29 mouse cellular contexts compared by ENCODE assay signal in genomic region chr9:105700702-105701101, GRCm38 (mm10). TPM values are rescaled to one million over a fixed set of nuclear protein-coding genes. Genes with fewer than 3 reads are reported as not detected.
DNase-seq lines count a peak whose midpoint lies in the region; ATAC-seq and TF ChIP-seq lines count a peak whose summit lies in the region.
"Had no signal": no experiment of that assay in that cellular context is flagged by ENCODE, and none has a peak within 500 bp of the region (broad histone marks: within the 10 kb centered on the region; RNA-seq: fewer than 3 reads in every experiment).

No protein-coding gene starts in this region.

- H3K36me3 ChIP-seq in embryonic facial prominence, embryonic 11.5 days (replicated peaks; ENCODE audit: control insufficient read depth, insufficient read depth, low read depth, low read length): no peaks in the 10 kb centered on the region
- H3K36me3 ChIP-seq in embryonic facial prominence, embryonic 10.5 days (replicated peaks): no peaks in the 10 kb centered on the region
- H3K36me3 ChIP-seq in hindbrain, postnatal 0 days (ENCODE audit: insufficient read depth, low read length): no peaks in the 10 kb centered on the region
- H3K36me3 ChIP-seq in hindbrain, embryonic 10.5 days: no peaks in the 10 kb centered on the region
- no peaks in the 10 kb centered on the region for H3K36me3 ChIP-seq in midbrain, postnatal 0 days (ENCODE audit: insufficient read depth, low read length)
- H3K36me3 ChIP-seq in midbrain, embryonic 11.5 days (ENCODE audit: control insufficient read depth, insufficient read depth, low read length): no peaks in the 10 kb centered on the region
- H3K36me3 ChIP-seq: embryonic facial prominence, embryonic 12.5 days; heart, embryonic 10.5 days; heart, embryonic 15.5 days; intestine, embryonic 15.5 days; liver, embryonic 12.5 days; midbrain, embryonic 10.5 days; neural tube, embryonic 13.5 days; stomach, embryonic 15.5 days had no signal

- H3K9me3 ChIP-seq in embryonic facial prominence, embryonic 11.5 days (replicated peaks; ENCODE audit: control insufficient read depth, low read length): no peaks in the 10 kb centered on the region
- H3K9me3 ChIP-seq in embryonic facial prominence, embryonic 10.5 days: no peaks in the 10 kb centered on the region
- H3K9me3 ChIP-seq in hindbrain, postnatal 0 days (ENCODE audit: low read length): no peaks in the 10 kb centered on the region
- H3K9me3 ChIP-seq in hindbrain, embryonic 10.5 days: no peaks in the 10 kb centered on the region
- no peaks in the 10 kb centered on the region for H3K9me3 ChIP-seq in midbrain, postnatal 0 days (ENCODE audit: low read length)
- no peaks in the 10 kb centered on the region for H3K9me3 ChIP-seq in midbrain, embryonic 11.5 days (ENCODE audit: control insufficient read depth, low read length)
- H3K9me3 ChIP-seq: embryonic facial prominence, embryonic 12.5 days; heart, embryonic 10.5 days; heart, embryonic 15.5 days; intestine, embryonic 15.5 days; liver, embryonic 12.5 days; midbrain, embryonic 10.5 days; neural tube, embryonic 13.5 days; stomach, embryonic 15.5 days had no signal

- H3K27me3 ChIP-seq in embryonic facial prominence, embryonic 11.5 days (ENCODE audit: control insufficient read depth, insufficient read depth, low read length): no peaks in the 10 kb centered on the region
- H3K27me3 ChIP-seq in embryonic facial prominence, embryonic 10.5 days (replicated peaks; ENCODE audit: low read depth, poor library complexity, severe bottlenecking): no peaks in the 10 kb centered on the region
- no peaks in the 10 kb centered on the region for H3K27me3 ChIP-seq in hindbrain, postnatal 0 days (ENCODE audit: insufficient read depth, low read length)
- H3K27me3 ChIP-seq in hindbrain, embryonic 10.5 days (ENCODE audit: insufficient read depth, poor library complexity, severe bottlenecking): no peaks in the 10 kb centered on the region
- H3K27me3 ChIP-seq in midbrain, postnatal 0 days (ENCODE audit: insufficient read depth, low read length): no peaks in the 10 kb centered on the region
- H3K27me3 ChIP-seq in midbrain, embryonic 11.5 days (ENCODE audit: control insufficient read depth, insufficient read depth, low read length): no peaks in the 10 kb centered on the region
- H3K27me3 ChIP-seq: embryonic facial prominence, embryonic 12.5 days; heart, embryonic 15.5 days; intestine, embryonic 15.5 days; liver, embryonic 12.5 days; neural tube, embryonic 13.5 days; stomach, embryonic 15.5 days had no signal

- H3K4me2 ChIP-seq in embryonic facial prominence, embryonic 11.5 days (ENCODE audit: low read depth, low read length): no peak overlapping the region
- no peak overlapping the region for H3K4me2 ChIP-seq in hindbrain, postnatal 0 days (ENCODE audit: low read depth, low read length)
- no peak overlapping the region for H3K4me2 ChIP-seq in midbrain, postnatal 0 days (ENCODE audit: low read depth, low read length, poor library complexity, severe bottlenecking)
- no peak overlapping the region for H3K4me2 ChIP-seq in midbrain, embryonic 11.5 days
- H3K4me2 ChIP-seq: embryonic facial prominence, embryonic 12.5 days; heart, embryonic 15.5 days; hindbrain, embryonic 14.5 days; intestine, embryonic 15.5 days; liver, embryonic 12.5 days; neural tube, embryonic 13.5 days; stomach, embryonic 15.5 days had no signal

- H3K4me3 ChIP-seq in embryonic facial prominence, embryonic 11.5 days (ENCODE audit: low read depth, low read length): no peak overlapping the region
- no peak overlapping the region for H3K4me3 ChIP-seq in embryonic facial prominence, embryonic 10.5 days
- no peak overlapping the region for H3K4me3 ChIP-seq in hindbrain, postnatal 0 days (ENCODE audit: low read length)
- H3K4me3 ChIP-seq in hindbrain, embryonic 10.5 days: no peak overlapping the region
- H3K4me3 ChIP-seq in midbrain, postnatal 0 days (ENCODE audit: low read depth, low read length): no peak overlapping the region
- no peak overlapping the region for H3K4me3 ChIP-seq in midbrain, embryonic 11.5 days (ENCODE audit: low read depth, low read length)
- H3K4me3 ChIP-seq: embryonic facial prominence, embryonic 12.5 days; heart, embryonic 10.5 days; heart, embryonic 15.5 days; intestine, embryonic 15.5 days; liver, embryonic 12.5 days; midbrain, embryonic 10.5 days; myocyte; neural tube, embryonic 13.5 days; stomach, embryonic 15.5 days had no signal

- H3K4me1 ChIP-seq in embryonic facial prominence, embryonic 11.5 days (ENCODE audit: control insufficient read depth, insufficient read depth, low read length): no peaks in the 10 kb centered on the region
- peaks cover 6% of the 10 kb centered on the region; the same call in 1 of the 2 replicates for H3K4me1 ChIP-seq in embryonic facial prominence, embryonic 10.5 days
- peaks cover 7% of the 10 kb centered on the region; the same call in 1 of the 2 replicates for H3K4me1 ChIP-seq in hindbrain, postnatal 0 days (ENCODE audit: insufficient read depth, low read length)
- peaks cover 8% of the 10 kb centered on the region for H3K4me1 ChIP-seq in hindbrain, embryonic 10.5 days (replicated peaks)
- no peaks in the 10 kb centered on the region for H3K4me1 ChIP-seq in midbrain, postnatal 0 days (ENCODE audit: insufficient read depth, low read length)
- H3K4me1 ChIP-seq in midbrain, embryonic 11.5 days (ENCODE audit: control insufficient read depth, insufficient read depth, low read length): no peaks in the 10 kb centered on the region
- H3K4me1 ChIP-seq: liver, embryonic 12.5 days; midbrain, embryonic 10.5 days had no signal

- H3K9ac ChIP-seq in embryonic facial prominence, embryonic 11.5 days (replicated peaks; ENCODE audit: low read length): no peak overlapping the region
- H3K9ac ChIP-seq in hindbrain, postnatal 0 days (replicated peaks; ENCODE audit: low read length): no peak overlapping the region
- H3K9ac ChIP-seq in midbrain, postnatal 0 days (replicated peaks; ENCODE audit: low read length, poor library complexity, severe bottlenecking): no peak overlapping the region
- no peak overlapping the region for H3K9ac ChIP-seq in midbrain, embryonic 11.5 days (ENCODE audit: low read length)
- H3K9ac ChIP-seq: embryonic facial prominence, embryonic 12.5 days; heart, embryonic 15.5 days; hindbrain, embryonic 14.5 days; intestine, embryonic 15.5 days; liver, embryonic 12.5 days; liver, postnatal 0 days; neural tube, embryonic 13.5 days; stomach, embryonic 15.5 days had no signal

- H3K27ac ChIP-seq in embryonic facial prominence, embryonic 11.5 days (replicated peaks; ENCODE audit: low read depth, low read length): no peak overlapping the region
- no peak overlapping the region for H3K27ac ChIP-seq in embryonic facial prominence, embryonic 10.5 days (replicated peaks)
- H3K27ac ChIP-seq in hindbrain, postnatal 0 days: no peak overlapping the region
- H3K27ac ChIP-seq in hindbrain, embryonic 10.5 days: no peak overlapping the region
- no peak overlapping the region for H3K27ac ChIP-seq in midbrain, postnatal 0 days (ENCODE audit: low read depth, low read length)
- no peak overlapping the region for H3K27ac ChIP-seq in midbrain, embryonic 11.5 days (ENCODE audit: low read depth, low read length)
- H3K27ac ChIP-seq: embryonic facial prominence, embryonic 12.5 days; heart, embryonic 10.5 days; heart, embryonic 15.5 days; hindbrain, embryonic 14.5 days; intestine, embryonic 15.5 days; liver, embryonic 12.5 days; midbrain, embryonic 10.5 days; neural tube, embryonic 13.5 days; stomach, embryonic 15.5 days had no signal

- 83% methylated on average over 6 of the region's 6 CpGs for WGBS in embryonic facial prominence, embryonic 11.5 days
- 85% methylated on average over 6 of the region's 6 CpGs for WGBS in embryonic facial prominence, embryonic 10.5 days
- 56% methylated on average over 6 of the region's 6 CpGs for WGBS in hindbrain, postnatal 0 days
- WGBS in hindbrain, embryonic 10.5 days: 86% methylated on average over 6 of the region's 6 CpGs
- WGBS in midbrain, postnatal 0 days: 80% methylated on average over 6 of the region's 6 CpGs
- 92% methylated on average over 6 of the region's 6 CpGs for WGBS in midbrain, embryonic 11.5 days

- 0 out of 2 replicates have a peak, but pooled peaks have one; percentile 48 for ATAC-seq in embryonic facial prominence, embryonic 11.5 days (replicated peaks; ENCODE audit: insufficient number of reproducible peaks, low FRiP score, low TSS enrichment, low read depth)
- 0 out of 2 replicates have a peak, but pooled peaks have one; percentile 45 for ATAC-seq in hindbrain, postnatal 0 days
- no peak for ATAC-seq in midbrain, postnatal 0 days (ENCODE audit: low FRiP score)
- ATAC-seq in midbrain, embryonic 11.5 days (ENCODE audit: low FRiP score): no peak
- ATAC-seq: activated CD4-positive, CD25-positive, alpha-beta regulatory T cell, adult 4 months; intestine, embryonic 15.5 days; liver, embryonic 12.5 days; liver, postnatal 0 days; midbrain, embryonic 16.5 days had no signal

- DNase-seq in embryonic facial prominence, embryonic 11.5 days (ENCODE audit: low spot score): no peak
- no peak for DNase-seq in embryonic facial prominence, embryonic 10.5 days (ENCODE audit: low spot score)
- peak; percentile 35 for DNase-seq in hindbrain, postnatal 0 days (ENCODE audit: low spot score)
- no peak for DNase-seq in hindbrain, embryonic 10.5 days (ENCODE audit: low spot score)
- DNase-seq in midbrain, postnatal 0 days (ENCODE audit: low spot score): peak; percentile 42
- DNase-seq in midbrain, embryonic 11.5 days (ENCODE audit: low spot score, missing footprints): no peak
- no peak for DNase-seq in thymus, postnatal 36 days
- DNase-seq: adrenal gland, adult 2 months; cerebellum, adult 8-10 months; cerebellum, postnatal 25 days; gastrocnemius, postnatal 25 days; heart, adult 11 months; kidney, adult 2 months; kidney, postnatal 36 days; liver, postnatal 0 days; retina, postnatal 1 day; right cerebral cortex, postnatal 14 days had no signal

- TF ChIP-seq CTCF in hindbrain, postnatal 0 days (IDR thresholded peaks at IDR 0.05; ENCODE audit: low read depth): no peak
- TF ChIP-seq CTCF in midbrain, postnatal 0 days (IDR thresholded peaks at IDR 0.05): no peak

RNA-seq across cellular contexts. Expression of gene Pik3r4, which starts 57.9 kb away (rescaled TPM):
- 26.8 and 28.4 TPM in 2 replicates for polyA plus RNA-seq in embryonic facial prominence, embryonic 11.5 days (2014; fragmentation: Nextera tagmentation; extraction: Ambion mirVana)
- polyA plus RNA-seq in embryonic facial prominence, embryonic 10.5 days (2016; fragmentation: Nextera tagmentation; extraction: Ambion mirVana): 22.9 and 23.0 TPM in 2 replicates
- total RNA-seq in hindbrain, postnatal 0 days (2014; rRNA removed): 17.7 and 26.7 TPM in 2 replicates
- polyA plus RNA-seq in hindbrain, postnatal 0 days (2015; fragmentation: Nextera tagmentation; extraction: Ambion mirVana): 12.8 and 13.1 TPM in 2 replicates
- 22.5 and 22.6 TPM in 2 replicates for polyA plus RNA-seq in hindbrain, embryonic 10.5 days (2016; fragmentation: Nextera tagmentation; extraction: Ambion mirVana)
- 25.5 and 35.9 TPM in 2 replicates for total RNA-seq in midbrain, postnatal 0 days (2014; rRNA removed)
- polyA plus RNA-seq in midbrain, postnatal 0 days (2015; fragmentation: Nextera tagmentation; extraction: Ambion mirVana): 12.3 and 12.8 TPM in 2 replicates
- polyA plus RNA-seq in midbrain, embryonic 11.5 days (2014; fragmentation: Nextera tagmentation; extraction: Ambion mirVana): 25.4 and 27.4 TPM in 2 replicates

Comparison
In these comparisons a context has a peak if more than half of its experiments do, and no peak if none do; other contexts are left out.
1. DNase-seq: peak in hindbrain, postnatal 0 days (single experiment) and midbrain, postnatal 0 days (single experiment); none in embryonic facial prominence, embryonic 11.5 days (single experiment), embryonic facial prominence, embryonic 10.5 days (single experiment), hindbrain, embryonic 10.5 days (single experiment), midbrain, embryonic 11.5 days (single experiment) and thymus, postnatal 36 days (0 of 2).
2. ATAC-seq: peak in embryonic facial prominence, embryonic 11.5 days (single experiment) and hindbrain, postnatal 0 days (single experiment); none in midbrain, postnatal 0 days (single experiment) and midbrain, embryonic 11.5 days (single experiment).